Mouse (Mus musculus) bone marrow macrophage, adult 2 months (primary cell): ENCODE results near the gene RPS10-NUDT3. TPM values are rescaled to one million over a fixed set of nuclear protein-coding genes. Genes with fewer than 3 reads are reported as not detected.
"Not testable (repeated sequence)": the region's sequence is repeated elsewhere in the genome, so short reads cannot be mapped to it uniquely, and the experiment has no call there.

ENCODE experiments used
- H3K27ac ChIP-seq: 2 replicates; pipeline ENCODE4 v1.5.1; 2012; ENCODE audit warnings: low read depth, low read length; ENCODE audit not compliant: insufficient read depth
- H3K4me1 ChIP-seq: 2 replicates; pipeline ENCODE4 v1.6.1; 2012; ENCODE audit warnings: low read length; ENCODE audit not compliant: control insufficient read depth, insufficient read depth
- H3K4me3 ChIP-seq: 2 replicates; pipeline ENCODE4 v1.5.1; 2012; ENCODE audit warnings: mild to moderate bottlenecking, low read length, moderate library complexity; ENCODE audit not compliant: insufficient read depth
- CTCF ChIP-seq: IDR thresholded peaks from 2 replicates; pipeline ENCODE4 v1.5.1; 2012; ENCODE audit warnings: low read depth, mild to moderate bottlenecking, low read length, moderate library complexity
- POLR2A ChIP-seq: IDR thresholded peaks from 2 replicates; pipeline ENCODE4 v1.6.1; 2012; ENCODE audit warnings: mild to moderate bottlenecking, low read depth, low read length, borderline replicate concordance
- polyA plus RNA-seq: library from polyadenylated mRNA; stranded (reverse); fragments of >200 nt; gene quantifications from 2 replicates; pipeline ENCODE4 v1.2.4, GENCODE M21; 2012; ENCODE audit not compliant: missing spikeins, insufficient read depth, insufficient read length

RPS10-NUDT3 gene
- polyA plus RNA-seq, 1 experiment: not detected

- TF ChIP-seq POLR2A (no peak), CTCF (no peak)
- H3K4me3 ChIP-seq: peak overlapping the region; percentile 27; the same call in 1 of the 2 replicates
- peak overlapping the region; percentile 65 for H3K27ac ChIP-seq
Observed at GRCm38 (mm10) chr17:27643101-27643500, 8.1 kb upstream of the RPS10-NUDT3 start.

GRCm38 (mm10) chr17:27642491-27643062 lies 7.6 kb upstream of the RPS10-NUDT3 start:
- H3K4me1 ChIP-seq: peaks cover 14% of the 10 kb centered on the region
- no peak for TF ChIP-seq POLR2A
- TF ChIP-seq CTCF: no peak
- peak overlapping the region; percentile 65 for H3K27ac ChIP-seq
- H3K4me3 ChIP-seq: peak overlapping the region; percentile 27

More at GRCm38 (mm10) chr17:27643101-27643500, 8.1 kb upstream of the RPS10-NUDT3 start:
- H3K4me1 ChIP-seq: peaks cover 14% of the 10 kb centered on the region

GRCm38 (mm10) chr17:27639851-27640250 lies 4.8 kb upstream of the RPS10-NUDT3 start:
- H3K4me1 ChIP-seq: peaks cover 16% of the 10 kb centered on the region
- not testable (repeated sequence) for H3K27ac ChIP-seq, H3K4me3 ChIP-seq

GRCm38 (mm10) chr17:27638921-27639332 lies 3.9 kb upstream of the RPS10-NUDT3 start:
- no peak overlapping the region for H3K27ac ChIP-seq
- H3K4me3 ChIP-seq: no peak overlapping the region
- TF ChIP-seq CTCF (peak; percentile 64; the same call in 1 of the 2 replicates), POLR2A (no peak)
- peaks cover 15% of the 10 kb centered on the region for H3K4me1 ChIP-seq

- no peak for TF ChIP-seq POLR2A
- TF ChIP-seq CTCF: no peak
- H3K4me1 ChIP-seq: peaks cover 8% of the 10 kb centered on the region; the same call in 1 of the 2 replicates
- no peak overlapping the region for H3K27ac ChIP-seq
- no peak overlapping the region for H3K4me3 ChIP-seq
Observed at GRCm38 (mm10) chr17:27637333-27637732, 2.3 kb upstream of the RPS10-NUDT3 start.

- peak within 1 kb of the TSS; percentile 64 for H3K27ac ChIP-seq
- TF ChIP-seq POLR2A: no peak
- no peak for TF ChIP-seq CTCF
- peaks cover 8% of the 10 kb centered on the region; the same call in 1 of the 2 replicates for H3K4me1 ChIP-seq
- H3K4me3 ChIP-seq: peak within 1 kb of the TSS; percentile 55
Observed at GRCm38 (mm10) chr17:27636132-27637020, 1.4 kb upstream of the RPS10-NUDT3 start, which contains the start of gene Rps10. Rps10 (minus strand) TSS chr17:27636669.

GRCm38 (mm10) chr17:27635575-27635903 lies 517 bp upstream of the RPS10-NUDT3 start:
- H3K4me3 ChIP-seq: peak overlapping the region; percentile 55
- H3K4me1 ChIP-seq: not testable (repeated sequence)
- H3K27ac ChIP-seq: peak overlapping the region; percentile 64

GRCm38 (mm10) chr17:27629249-27630020 lies 5.6 kb downstream of the RPS10-NUDT3 start:
- no peak overlapping the region for H3K27ac ChIP-seq

GRCm38 (mm10) chr17:27628376-27628775 lies 6.6 kb downstream of the RPS10-NUDT3 start:
- no peak for TF ChIP-seq POLR2A
- TF ChIP-seq CTCF: no peak
- Histone ChIP-seq H3K4me3 (no peak overlapping the region), H3K27ac (no peak overlapping the region), H3K4me1 (peaks cover 11% of the 10 kb centered on the region)

More at GRCm38 (mm10) chr17:27629249-27630020, 5.6 kb downstream of the RPS10-NUDT3 start:
- Histone ChIP-seq H3K4me1 (peaks cover 6% of the 10 kb centered on the region; the same call in 1 of the 2 replicates), H3K4me3 (no peak overlapping the region)
- TF ChIP-seq POLR2A (no peak), CTCF (peak; percentile 50)

- no peak overlapping the region for H3K27ac ChIP-seq
- H3K4me1 ChIP-seq: peaks cover 7% of the 10 kb centered on the region
- no peak for TF ChIP-seq CTCF
- no peak for TF ChIP-seq POLR2A
- no peak overlapping the region for H3K4me3 ChIP-seq
Observed at GRCm38 (mm10) chr17:27627451-27627850, 7.6 kb downstream of the RPS10-NUDT3 start.
